Mouse (Mus musculus) lung, postnatal 0 days (tissue): ENCODE measurements around the gene Tuba3a.

Source experiments
- CTCF ChIP-seq: IDR thresholded peaks from 2 replicates; pipeline ENCODE4 v1.5.1; 2016; ENCODE audit warnings: antibody characterized with exemption, mild to moderate bottlenecking
- EP300 ChIP-seq: IDR thresholded peaks from 2 replicates; pipeline ENCODE4 v1.6.1; 2016; ENCODE audit warnings: antibody characterized with exemption, mild to moderate bottlenecking, control low read depth

DNA sequence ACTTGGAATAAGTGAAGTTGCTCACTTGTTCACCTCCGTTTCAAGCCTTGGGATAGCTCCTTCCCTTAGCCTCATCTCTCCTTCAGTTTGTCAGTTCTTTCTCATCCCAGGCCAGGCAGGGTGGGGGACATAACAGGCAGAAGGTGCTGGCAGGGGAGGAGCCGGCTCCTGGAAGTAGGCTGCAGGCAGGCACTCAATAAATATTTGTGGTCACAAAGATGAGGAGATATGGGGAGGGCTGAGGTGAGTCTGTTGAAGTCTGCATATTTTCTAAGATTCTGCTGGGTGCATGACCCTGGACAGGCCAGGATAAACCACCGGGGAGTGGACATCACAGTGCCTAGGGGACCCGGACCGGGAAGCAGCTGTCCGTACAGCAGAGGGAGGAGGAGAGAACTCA lies 37.7 kb upstream of the Tuba3a start:
- TF ChIP-seq CTCF (no peak), EP300 (peak; percentile 78)
